Mouse (Mus musculus) bone marrow macrophage, adult 2 months (primary cell): Measurements from ENCODE around the gene Thoc7.

Experiments used
- CTCF ChIP-seq: IDR thresholded peaks from 2 replicates; pipeline ENCODE4 v1.5.1; 2012; ENCODE audit warnings: low read depth, mild to moderate bottlenecking, low read length, moderate library complexity
- POLR2A ChIP-seq: IDR thresholded peaks from 2 replicates; pipeline ENCODE4 v1.6.1; 2012; ENCODE audit warnings: mild to moderate bottlenecking, low read depth, low read length, borderline replicate concordance

GRCm38 (mm10) chr14:13967607-13968006 is 6.0 kb upstream of the Thoc7 start:
- TF ChIP-seq POLR2A (no peak), CTCF (no peak)
